Mouse (Mus musculus) layer of hippocampus, postnatal 36 days (tissue): ENCODE measurements around the gene Tiam2. TPM values are rescaled to one million over a fixed set of nuclear protein-coding genes. Genes with fewer than 3 reads are reported as not detected.

Experiments used
- DNase-seq, 2 experiments: peaks; one replicate each; pipeline ENCODE4 v3.0.0; 2022
- total RNA-seq, 2 experiments: library from RNA; stranded (reverse); gene quantifications; 2 replicates each; pipeline ENCODE4 v1.2.3; 2021

Gene Tiam2
- total RNA-seq, 2 experiments from 2014 or later, result 36.8 to 43.9 TPM

DNA sequence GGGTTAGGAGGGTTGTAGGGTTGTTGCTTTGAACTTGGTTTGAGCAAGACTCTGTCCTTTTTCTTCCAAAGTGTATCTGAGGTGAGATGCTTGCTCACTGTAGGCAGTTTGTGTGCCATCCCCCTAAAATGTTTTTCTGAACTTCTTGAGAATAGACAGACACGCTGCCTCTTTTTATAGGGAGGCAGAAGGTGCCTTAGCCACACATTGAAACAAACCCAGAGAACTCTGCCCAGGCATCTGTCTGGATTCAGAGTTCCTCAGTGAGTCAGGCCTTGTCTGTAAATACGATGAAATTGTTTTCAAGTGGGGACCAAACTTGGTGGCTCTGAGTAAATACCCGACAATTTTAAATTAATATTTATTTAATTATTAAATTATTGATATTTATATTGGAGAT, 172.2 kb downstream of the Tiam2 start:
- no peak for DNase-seq

DNA sequence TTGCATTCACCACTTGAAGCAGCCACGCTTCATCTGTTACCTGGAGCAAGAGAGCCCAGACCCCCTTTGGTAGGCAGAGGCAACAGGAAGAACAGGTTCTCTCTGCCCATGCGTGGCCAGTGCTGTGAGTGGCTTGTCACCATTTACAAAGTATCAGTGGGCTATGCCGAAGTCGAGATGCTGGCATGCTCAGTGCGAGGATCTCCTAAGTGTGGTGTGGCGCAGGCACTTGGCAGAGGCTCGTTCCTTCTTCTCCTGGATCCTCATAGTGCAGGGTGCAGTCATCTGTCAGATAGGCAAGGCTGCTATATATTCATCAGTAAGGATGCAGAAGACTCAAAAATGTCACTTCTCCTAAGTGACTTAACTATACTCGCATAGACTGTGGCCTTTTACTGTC, 173.1 kb downstream of the Tiam2 start:
- no peak for DNase-seq

DNA sequence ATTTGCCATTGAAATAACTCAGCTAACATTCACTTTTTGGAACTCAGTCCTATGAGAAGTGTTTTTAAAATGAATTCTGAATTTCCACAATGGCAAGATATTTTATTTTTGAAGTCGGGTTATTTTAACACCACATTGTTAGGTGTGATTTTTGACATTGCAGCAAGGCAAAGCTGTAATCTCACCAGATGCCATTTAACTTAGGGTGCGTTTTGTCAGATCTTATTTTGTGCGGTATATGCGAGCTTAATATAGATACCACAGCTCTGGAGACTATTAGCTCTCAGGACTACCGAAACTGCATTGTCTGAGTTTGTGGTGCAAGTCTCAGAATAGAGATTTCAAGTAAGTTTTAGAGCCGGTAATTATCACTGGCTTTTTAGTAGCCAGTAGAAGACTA, 173.7 kb downstream of the Tiam2 start:
- DNase-seq, result no peak

GRCm38 (mm10) chr17:3500936-3501335, 174.6 kb downstream of the Tiam2 start:
- no peak for DNase-seq

GRCm38 (mm10) chr17:3505711-3506110, 179.3 kb downstream of the Tiam2 start:
- DNase-seq, result no peak

DNA sequence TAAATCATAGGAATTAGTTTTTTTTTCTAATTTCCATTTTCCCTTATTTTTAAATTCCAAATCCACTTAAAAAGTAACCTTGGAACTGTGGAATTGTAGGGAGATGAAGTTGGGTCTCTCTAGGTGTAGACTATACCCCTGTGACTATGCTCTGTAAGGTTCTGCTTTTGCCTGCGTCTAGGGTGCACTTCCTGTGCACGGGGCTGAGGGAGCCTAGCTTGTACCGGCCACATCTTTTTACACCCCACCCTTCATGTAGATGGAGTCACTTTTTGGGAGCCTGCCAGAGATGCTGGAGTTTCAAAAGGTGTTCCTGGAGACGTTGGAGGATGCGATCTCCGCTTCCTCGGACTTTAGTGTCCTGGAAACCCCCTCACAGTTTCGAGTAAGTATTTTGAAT, 180.1 kb downstream of the Tiam2 start:
- DNase-seq, result no peak

DNA sequence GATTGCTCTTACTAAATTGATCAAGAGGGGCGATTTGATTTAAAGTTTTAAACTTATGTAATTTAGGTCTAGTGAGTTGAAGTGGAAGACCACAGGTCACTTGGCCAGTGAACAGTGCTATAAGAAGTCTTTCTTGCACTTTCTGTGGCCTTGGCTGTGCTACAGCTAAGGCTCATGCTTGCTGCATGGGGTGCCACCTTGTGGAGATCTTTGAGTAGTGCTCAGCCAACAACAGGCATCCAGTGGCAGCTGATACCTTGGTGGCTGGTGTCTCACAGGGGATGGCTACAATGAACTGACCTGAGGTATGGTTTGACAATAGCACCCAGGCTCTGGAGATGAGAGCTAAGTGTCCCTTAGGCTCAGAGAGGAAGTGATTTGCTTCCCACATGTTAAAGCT, 183.5 kb downstream of the Tiam2 start:
- peak; percentile 48 to 59 for DNase-seq

DNA sequence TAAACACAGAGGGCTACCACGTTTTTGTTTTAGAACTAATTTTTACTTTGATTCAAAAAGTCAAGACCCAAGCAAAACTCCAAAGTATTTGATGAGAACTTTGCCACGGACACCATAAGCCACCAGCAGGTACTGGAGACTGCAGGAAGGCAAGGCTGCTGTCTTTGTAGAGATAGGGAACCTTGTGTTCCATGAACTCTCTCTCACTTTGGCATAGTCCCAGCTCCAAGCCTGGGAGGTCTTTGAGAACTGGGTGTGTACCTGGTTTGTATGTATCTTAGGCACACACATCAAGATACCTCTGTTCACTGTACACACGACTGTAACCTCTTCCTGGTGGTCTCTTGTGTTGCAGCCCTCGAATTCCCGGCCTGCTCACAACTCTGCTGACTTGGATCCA, 187.9 kb downstream of the Tiam2 start:
- DNase-seq, result no peak

DNA sequence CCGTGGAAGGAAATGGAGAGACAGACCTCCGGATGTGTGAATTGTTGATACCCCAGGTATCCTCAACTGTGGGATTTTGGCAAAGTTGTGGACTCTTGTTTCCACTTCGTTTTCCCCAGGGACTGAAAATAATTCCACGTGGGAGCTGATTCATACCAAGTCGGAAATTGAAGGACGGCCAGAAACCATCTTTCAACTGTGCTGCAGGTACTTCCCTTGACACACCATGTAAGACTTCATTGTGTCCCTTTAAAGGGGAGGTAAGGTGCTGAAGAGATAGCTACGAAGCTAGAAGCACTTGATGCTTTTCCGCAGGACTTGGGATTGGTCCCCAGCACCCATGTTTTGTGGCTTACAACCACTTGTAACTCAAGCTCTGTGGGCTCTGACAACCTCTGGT, 189.5 kb downstream of the Tiam2 start:
- DNase-seq, result no peak

GRCm38 (mm10) chr17:3516406-3516805, 190.0 kb downstream of the Tiam2 start:
- DNase-seq, result no peak

DNA sequence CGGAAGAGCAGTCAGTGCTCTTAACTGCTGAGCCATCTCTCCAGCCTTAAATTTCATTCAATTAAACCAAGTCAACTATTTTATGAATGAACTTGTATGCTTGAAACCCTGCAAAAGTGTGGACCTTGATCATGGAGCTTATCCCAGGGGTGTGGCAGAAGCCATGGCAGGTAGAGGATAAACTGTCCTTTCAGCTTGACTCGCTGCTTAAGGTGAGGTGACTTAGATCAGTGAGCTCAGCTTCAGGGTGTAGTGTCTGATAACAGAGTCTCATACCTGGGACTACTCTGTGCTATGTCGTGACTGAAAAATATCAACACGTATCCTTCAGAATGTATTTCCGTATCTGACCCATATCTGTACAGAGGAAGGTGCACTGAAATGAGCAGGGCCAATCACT, 194.0 kb downstream of the Tiam2 start:
- no peak for DNase-seq

DNA sequence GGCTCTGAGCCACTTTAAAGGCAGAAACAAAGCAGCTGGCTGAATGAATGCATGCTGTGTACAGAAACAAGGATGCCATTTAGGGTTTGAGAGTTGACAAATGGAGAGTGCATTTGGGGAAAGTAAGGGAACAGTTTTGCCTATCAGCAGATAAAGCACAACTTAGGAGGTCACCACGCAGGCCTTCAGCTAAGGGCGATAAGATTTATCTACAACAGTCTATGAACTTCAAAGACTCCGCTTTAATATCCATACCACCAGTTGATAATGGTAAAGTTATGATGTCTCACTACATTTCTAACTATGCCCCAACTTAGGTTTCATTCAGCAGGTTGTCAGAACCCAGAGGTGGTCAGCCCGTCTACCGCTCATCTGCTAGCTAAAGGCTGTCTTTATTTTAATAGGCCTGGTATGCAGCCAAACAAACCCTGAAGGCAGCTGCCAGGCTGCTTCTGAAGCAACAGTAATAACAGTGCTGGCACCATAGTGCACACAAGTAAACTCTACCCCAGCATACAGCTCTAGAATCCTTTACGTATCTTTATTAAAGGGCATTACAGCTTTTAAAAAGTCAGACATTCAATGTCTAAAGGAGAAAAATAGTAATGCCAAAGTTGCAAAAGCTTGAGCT, 201.6 kb downstream of the Tiam2 start:
- DNase-seq, result no peak

DNA sequence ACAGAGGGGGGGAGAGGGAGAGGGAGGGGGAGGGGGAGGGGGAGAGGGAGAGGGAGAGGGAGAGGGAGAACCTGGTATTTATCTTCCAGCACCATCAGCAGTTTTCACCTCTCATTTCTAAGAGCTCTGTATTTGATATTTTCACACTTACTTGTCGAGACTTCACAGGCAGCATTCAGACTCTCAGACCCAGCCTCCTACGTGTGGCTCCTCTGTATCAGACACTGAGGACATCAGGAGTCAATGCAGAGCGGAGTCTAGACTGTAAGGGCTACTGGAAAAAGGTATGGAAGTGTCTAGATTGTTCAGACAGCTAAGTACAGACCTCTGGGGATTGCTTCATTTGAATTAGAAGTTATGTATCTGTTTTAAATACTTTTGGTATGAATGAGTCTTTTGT, 203.2 kb downstream of the Tiam2 start:
- DNase-seq, result no peak

- no peak for DNase-seq
These were observed 204.2 kb downstream of the Tiam2 start for GRCm38 (mm10) chr17:3530549-3530948.

- no peak for DNase-seq
These were observed 205.3 kb downstream of the Tiam2 start for GRCm38 (mm10) chr17:3531641-3532040.

DNA sequence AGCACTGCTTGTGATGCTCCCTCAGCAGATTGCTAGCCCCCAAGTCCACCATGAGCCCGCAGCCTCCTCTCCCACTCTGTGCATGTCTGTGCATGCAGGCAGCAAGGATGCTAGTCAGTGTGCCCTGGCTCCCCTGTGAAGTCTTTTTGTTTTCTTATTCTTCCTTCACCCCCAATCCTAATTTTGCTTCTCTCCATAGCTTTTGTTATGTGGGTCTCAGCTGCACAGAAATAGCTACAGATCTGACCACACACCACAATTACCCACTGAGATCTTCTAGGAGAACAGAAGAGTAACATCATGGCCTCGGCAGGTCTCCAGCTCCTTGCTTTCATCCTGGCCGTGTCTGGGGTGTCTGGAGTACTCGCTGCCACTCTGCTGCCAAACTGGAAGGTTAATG, 205.9 kb downstream of the Tiam2 start, which contains the start of gene Cldn20:
TSS of gene Cldn20 (plus strand) at position 301 of the 400 bp plus-strand sequence.
- no peak for DNase-seq

DNA sequence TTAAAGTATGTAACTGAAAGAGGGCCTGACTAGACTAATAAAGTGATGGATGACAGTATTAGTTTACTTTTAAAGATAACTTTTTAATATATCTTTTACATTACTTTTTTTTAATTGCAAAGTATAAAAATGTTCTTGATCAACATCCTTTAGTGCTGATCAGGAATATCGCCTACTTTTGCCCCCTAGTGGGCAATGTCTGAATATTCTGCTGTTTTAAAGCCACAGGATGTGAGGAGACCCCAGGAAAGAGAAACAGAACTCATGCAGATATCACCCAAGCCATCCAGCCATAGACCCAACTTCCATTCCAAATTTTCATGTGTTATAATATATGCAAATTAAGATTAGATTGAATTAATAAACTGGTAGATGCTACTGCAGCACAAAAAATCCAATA, 207.1 kb downstream of the Tiam2 start:
- DNase-seq, result no peak

- no peak for DNase-seq
These were observed 213.9 kb downstream of the Tiam2 start for GRCm38 (mm10) chr17:3540304-3540703.

- DNase-seq, result no peak
These were observed 214.7 kb downstream of the Tiam2 start for GRCm38 (mm10) chr17:3541033-3541432.

DNA sequence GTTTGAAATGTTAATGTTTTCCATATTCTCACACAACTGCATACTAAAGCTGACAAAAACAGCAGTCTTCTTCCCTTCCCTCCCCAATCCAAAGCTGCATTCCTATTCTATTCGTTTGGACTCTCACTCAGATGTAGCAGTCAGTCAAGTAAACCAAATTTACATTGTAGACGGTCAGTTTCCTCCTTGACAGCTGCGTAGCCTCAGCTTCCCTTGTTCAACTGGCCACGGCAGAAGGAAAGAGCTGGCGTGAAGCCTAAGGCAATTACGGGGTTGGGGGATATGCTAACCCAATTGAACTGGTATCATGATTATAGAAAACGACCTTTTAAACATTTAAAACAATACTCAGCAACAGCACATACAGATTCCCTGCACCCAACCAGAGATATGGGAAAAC, 221.4 kb downstream of the Tiam2 start:
- DNase-seq, result no peak

DNA sequence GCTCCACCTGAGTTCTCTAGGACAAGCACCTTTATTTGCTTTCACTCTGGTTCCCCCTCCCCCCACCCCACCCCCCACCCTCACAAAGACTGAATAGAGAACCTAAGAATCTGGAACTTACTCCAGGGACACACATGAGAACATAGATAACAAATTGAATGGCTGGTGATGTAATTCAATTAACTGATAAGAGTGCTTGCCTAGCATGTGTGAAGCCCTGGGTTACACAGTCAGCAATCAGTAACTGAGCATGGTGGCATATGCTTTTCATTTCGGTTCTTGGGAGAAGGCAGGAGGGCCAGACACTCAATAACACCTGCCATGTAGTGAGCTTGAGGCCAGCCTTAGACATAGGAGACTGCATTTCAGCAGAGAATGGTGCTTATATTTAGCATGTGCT, 229.9 kb downstream of the Tiam2 start:
- no peak for DNase-seq

DNA sequence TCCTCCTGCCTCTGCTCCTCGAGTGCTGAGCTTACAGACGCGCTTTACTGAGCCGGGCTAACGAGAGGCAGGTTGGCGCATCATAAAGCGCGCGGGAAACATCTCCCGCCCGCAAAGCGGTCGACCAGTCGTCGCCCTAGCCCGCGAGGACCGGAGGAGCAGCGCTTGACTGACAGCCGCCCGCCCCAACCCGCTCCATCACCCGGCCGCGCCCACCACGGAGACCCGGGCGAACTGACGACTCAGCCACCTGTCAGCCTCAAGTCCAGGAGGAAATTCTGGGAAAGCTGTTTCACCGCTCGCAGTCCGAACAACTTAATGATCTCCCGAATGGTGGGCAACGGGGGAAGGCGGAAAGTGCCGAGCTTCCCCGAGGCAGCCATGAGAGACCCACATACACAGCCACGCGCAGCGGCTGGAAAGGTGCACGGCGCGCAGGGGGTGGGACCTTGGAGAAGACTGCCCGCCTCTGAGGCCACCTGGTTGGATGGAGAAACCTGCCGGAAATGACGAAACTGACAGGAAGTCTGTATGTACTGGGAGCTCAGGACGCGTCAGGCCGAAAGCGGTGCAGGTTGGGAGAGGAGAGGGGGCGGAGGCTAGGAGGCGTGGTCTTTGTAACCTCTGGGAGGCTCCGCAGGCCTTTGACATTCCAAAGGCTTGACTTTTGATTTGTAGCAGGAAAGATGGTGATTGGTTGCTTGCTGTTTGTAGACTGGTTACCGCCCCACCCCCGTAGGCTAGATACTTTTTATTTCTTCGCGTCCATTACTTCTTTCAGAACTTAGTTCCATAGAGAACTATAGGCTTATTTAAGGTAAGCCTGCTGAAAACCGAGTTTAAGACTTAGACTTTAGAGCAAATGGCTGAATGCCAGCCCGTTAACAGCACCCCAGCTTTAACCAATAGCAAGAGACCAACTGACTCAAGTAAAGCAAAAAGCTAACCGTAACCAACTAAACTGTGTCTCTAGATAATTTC, 231.2 kb downstream of the Tiam2 start, which contains the start of gene Tfb1m:
TSS of gene Tfb1m (minus strand) at position 451 of the 981 bp plus-strand sequence.
- peak; percentile 97 for DNase-seq

GRCm38 (mm10) chr17:3558356-3558870, 232.0 kb downstream of the Tiam2 start:
- no peak for DNase-seq
